Comparison of ENCODE assay signal across 9 mouse cellular contexts in genomic region chr2:35588368-35588767, GRCm38 (mm10). TPM values are rescaled to one million over a fixed set of nuclear protein-coding genes. Genes with fewer than 3 reads are reported as not detected.
A peak's percentile ranks its signal among the peaks of the same experiment; 100 is the strongest.
DNase-seq lines count a peak whose midpoint lies in the region; ATAC-seq lines count a peak whose summit lies in the region.
"Had no signal": no experiment of that assay in that cellular context is flagged by ENCODE, and none has a peak within 500 bp of the region (broad histone marks: within the 10 kb centered on the region; RNA-seq: fewer than 3 reads in every experiment).

No protein-coding gene starts in this region.

- H3K27ac ChIP-seq in midbrain, embryonic 10.5 days (replicated peaks), result peak overlapping the region; percentile 13; the same call in 1 of the 2 replicates
- no peak overlapping the region for H3K27ac ChIP-seq in midbrain, embryonic 13.5 days

- H3K4me3 ChIP-seq in midbrain, embryonic 10.5 days, result no peak overlapping the region
- H3K4me3 ChIP-seq in midbrain, embryonic 13.5 days (replicated peaks), result no peak overlapping the region

- no peak overlapping the region for H3K4me2 ChIP-seq in midbrain, embryonic 13.5 days (replicated peaks)

- 28% methylated on average over 9 of the region's 9 CpGs for WGBS in midbrain, embryonic 10.5 days
- 23% methylated on average over 9 of the region's 9 CpGs for WGBS in midbrain, embryonic 13.5 days

- DNase-seq in midbrain, embryonic 10.5 days (ENCODE audit: low spot score), result no peak
- peak; percentile 74 to 86 for DNase-seq in heart, adult 9 months (ENCODE audit: low spot score in 2 of 2)
- peak; percentile 32 to 54 for DNase-seq in kidney, postnatal 36 days
- DNase-seq in retina, postnatal 1 day, result peak; percentile 58
- no peak for DNase-seq in thymus, postnatal 0 days (ENCODE audit: low spot score)
- DNase-seq in left cerebral cortex, adult 11 months (ENCODE audit: low spot score), result no peak
- DNase-seq: cerebellum, adult 9-11 months; layer of hippocampus, adult 9-11 months had no signal

- no peak overlapping the region for H3K9ac ChIP-seq in midbrain, embryonic 13.5 days (replicated peaks)

- ATAC-seq in midbrain, embryonic 13.5 days, result no peak; the same call in 1 of the 2 replicates

- peaks cover 86% of the 10 kb centered on the region for H3K27me3 ChIP-seq in midbrain, embryonic 10.5 days (ENCODE audit: low read depth, poor library complexity, severe bottlenecking)
- H3K27me3 ChIP-seq in midbrain, embryonic 13.5 days, result peaks cover 63% of the 10 kb centered on the region

- H3K9me3 ChIP-seq in midbrain, embryonic 10.5 days (replicated peaks), result no peaks in the 10 kb centered on the region
- no peaks in the 10 kb centered on the region for H3K9me3 ChIP-seq in midbrain, embryonic 13.5 days

- H3K36me3 ChIP-seq in midbrain, embryonic 10.5 days, result no peaks in the 10 kb centered on the region
- no peaks in the 10 kb centered on the region for H3K36me3 ChIP-seq in midbrain, embryonic 13.5 days

- H3K4me1 ChIP-seq in midbrain, embryonic 10.5 days, result peaks cover 63% of the 10 kb centered on the region
- peaks cover 21% of the 10 kb centered on the region for H3K4me1 ChIP-seq in midbrain, embryonic 13.5 days (replicated peaks)

RNA-seq across cellular contexts. Expression of gene Dab2ip, which starts 30.3 kb away (rescaled TPM):
- polyA plus RNA-seq in midbrain, embryonic 10.5 days (2016; fragmentation: Nextera tagmentation; extraction: Ambion mirVana), result 19.7 and 24.7 TPM in 2 replicates
- 36.2 and 36.3 TPM in 2 replicates for polyA plus RNA-seq in midbrain, embryonic 13.5 days (2015; fragmentation: Nextera tagmentation; extraction: Ambion mirVana)
- polyA plus RNA-seq in thymus, postnatal 0 days (2015; fragmentation: Nextera tagmentation; extraction: Ambion mirVana), result 15.4 and 19.0 TPM in 2 replicates

Comparison
In these comparisons a context has a peak if more than half of its experiments do, and no peak if none do; other contexts are left out.
1. DNase-seq: peak in heart, adult 9 months (2 of 2), kidney, postnatal 36 days (2 of 2) and retina, postnatal 1 day (single experiment); none in midbrain, embryonic 10.5 days (single experiment), thymus, postnatal 0 days (single experiment) and left cerebral cortex, adult 11 months (single experiment).